Mouse (Mus musculus): Measurements from ENCODE around the gene Cd47.

Cd47 gene

GRCm38 (mm10) chr16:49799597-49800561, at the start of gene Cd47:
Gene Cd47, plus strand, starts transcription at chr16:49800533.
- no peak for DNase-seq (ENCODE audit: low read depth)

- DNase-seq (ENCODE audit: low read depth): no peak
Observed at GRCm38 (mm10) chr16:49752906-49753305, 47.4 kb upstream of the Cd47 start.

GRCm38 (mm10) chr16:49753318-49753717, 47.0 kb upstream of the Cd47 start:
- no peak for DNase-seq (ENCODE audit: low read depth)

- DNase-seq (ENCODE audit: low read depth): no peak
Observed at GRCm38 (mm10) chr16:49760517-49761203, 39.7 kb upstream of the Cd47 start.

GRCm38 (mm10) chr16:49761981-49762380, 38.4 kb upstream of the Cd47 start:
- DNase-seq (ENCODE audit: low read depth): no peak

GRCm38 (mm10) chr16:49766326-49766725, 34.0 kb upstream of the Cd47 start:
- no peak for DNase-seq (ENCODE audit: low read depth)

GRCm38 (mm10) chr16:49768491-49769031, 31.8 kb upstream of the Cd47 start:
- DNase-seq (ENCODE audit: low read depth): no peak

GRCm38 (mm10) chr16:49769831-49770261, 30.5 kb upstream of the Cd47 start:
- DNase-seq (ENCODE audit: low read depth): no peak

GRCm38 (mm10) chr16:49770320-49771189, 29.8 kb upstream of the Cd47 start:
- no peak for DNase-seq (ENCODE audit: low read depth)

- DNase-seq (ENCODE audit: low read depth): no peak
Observed at GRCm38 (mm10) chr16:49771609-49772396, 28.5 kb upstream of the Cd47 start.

GRCm38 (mm10) chr16:49772576-49772975, 27.8 kb upstream of the Cd47 start:
- DNase-seq (ENCODE audit: low read depth): no peak

- DNase-seq (ENCODE audit: low read depth): no peak
Observed at GRCm38 (mm10) chr16:49773068-49773467, 27.3 kb upstream of the Cd47 start.

- DNase-seq (ENCODE audit: low read depth): no peak
Observed at GRCm38 (mm10) chr16:49774059-49775001, 26.0 kb upstream of the Cd47 start.

GRCm38 (mm10) chr16:49775002-49775966, 25.0 kb upstream of the Cd47 start:
- no peak for DNase-seq (ENCODE audit: low read depth)

GRCm38 (mm10) chr16:49776981-49777380, 23.4 kb upstream of the Cd47 start:
- DNase-seq (ENCODE audit: low read depth): no peak

- DNase-seq (ENCODE audit: low read depth): no peak
Observed at GRCm38 (mm10) chr16:49781556-49782156, 18.7 kb upstream of the Cd47 start.

- no peak for DNase-seq (ENCODE audit: low read depth)
Observed at GRCm38 (mm10) chr16:49783369-49783768, 17.0 kb upstream of the Cd47 start.

- no peak for DNase-seq (ENCODE audit: low read depth)
Observed at GRCm38 (mm10) chr16:49786116-49786515, 14.2 kb upstream of the Cd47 start.
